Mouse (Mus musculus) C2C12 (cell line): Measurements from ENCODE around the gene Gpr179.

Source experiments
- CTCF ChIP-seq: IDR thresholded peaks from one replicate; pipeline ENCODE4 v1.5.1; 2011; ENCODE audit not compliant: control insufficient read depth, insufficient read depth, insufficient read length
- FOSL1 ChIP-seq: IDR thresholded peaks from one replicate; pipeline ENCODE4 v1.8.0; 2011; ENCODE audit warnings: mild to moderate bottlenecking, low read length; ENCODE audit not compliant: poor library complexity, insufficient read depth, severe bottlenecking

DNA sequence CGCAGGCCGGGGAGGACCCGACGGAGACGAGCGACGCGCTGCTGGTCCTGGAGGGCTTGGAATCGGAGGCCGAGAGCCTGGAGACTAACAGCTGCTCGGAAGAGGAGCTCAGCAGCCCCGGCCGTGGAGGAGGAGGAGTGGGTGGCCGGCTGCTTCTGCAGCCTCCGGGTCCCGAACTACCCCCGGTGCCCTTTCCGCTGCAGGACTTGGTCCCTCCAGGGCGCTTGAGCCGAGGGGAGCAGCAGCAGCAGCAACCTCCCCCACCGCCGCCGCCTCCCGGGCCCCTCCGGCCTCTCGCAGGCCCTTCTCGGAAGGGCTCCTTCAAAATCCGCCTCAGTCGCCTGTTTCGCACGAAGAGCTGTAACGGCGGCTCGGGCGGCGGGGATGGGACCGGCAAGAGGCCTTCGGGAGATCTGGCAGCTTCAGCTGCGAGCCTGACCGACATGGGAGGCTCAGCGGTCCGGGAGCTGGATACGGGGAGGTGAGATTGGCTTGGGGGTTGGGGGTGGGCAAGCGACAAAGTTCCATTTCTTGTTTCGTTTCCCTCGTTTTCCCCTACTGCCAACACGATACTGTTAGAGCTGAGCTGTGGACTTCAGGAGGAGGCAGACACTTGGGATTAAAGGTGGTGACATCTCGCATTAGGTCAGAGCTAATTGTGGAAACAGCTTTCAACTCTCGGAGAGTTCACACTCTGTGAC, 11.2 kb upstream of the Gpr179 start:
- no peak for TF ChIP-seq CTCF
- TF ChIP-seq FOSL1 = no peak
